ENCODE assay signal across 8 mouse cellular contexts in the genomic region with DNA sequence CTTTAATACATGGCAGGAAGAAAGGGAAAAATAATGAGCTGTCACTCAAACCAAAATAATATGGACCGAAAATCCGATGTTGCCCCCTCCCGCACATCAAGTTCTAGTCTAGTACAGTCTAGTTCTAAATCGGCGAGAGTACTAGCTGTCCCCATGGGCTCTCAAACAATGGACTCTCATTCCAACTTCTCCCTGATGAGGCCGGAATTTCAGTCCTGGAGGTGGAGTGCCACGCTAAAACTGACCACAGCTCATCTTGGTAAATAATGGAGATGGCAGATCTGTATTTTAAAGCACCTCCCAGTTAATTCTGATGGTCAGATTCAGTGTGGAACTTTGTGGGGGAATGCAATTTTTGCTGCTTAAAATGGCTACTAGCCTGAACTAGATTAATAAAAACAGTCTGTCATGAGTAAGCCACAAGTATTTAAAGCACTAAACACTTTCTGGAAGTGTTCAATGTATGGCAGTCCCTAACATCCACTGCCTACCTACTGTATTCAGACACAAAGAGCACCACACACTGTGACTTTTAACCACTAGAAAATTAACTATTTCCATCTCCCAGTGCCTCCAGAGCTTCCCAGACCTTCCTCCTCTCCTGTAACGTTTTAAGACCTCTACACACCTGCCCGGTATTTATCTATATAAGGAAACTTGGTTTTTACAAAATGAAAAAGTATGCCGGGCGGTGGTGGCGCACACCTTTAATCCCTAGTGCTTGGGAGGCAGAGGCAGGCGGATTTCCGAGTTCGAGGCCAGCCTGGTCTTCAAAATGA. TPM values are rescaled to one million over a fixed set of nuclear protein-coding genes. Genes with fewer than 3 reads are reported as not detected.
DNase-seq lines count a peak whose midpoint lies in the region; ATAC-seq and TF ChIP-seq lines count a peak whose summit lies in the region.

No protein-coding gene starts in this region.

- intact Hi-C loops in left cerebral cortex, postnatal 36 days (cut with DNase I): loop anchor here (5.0 kb wide), 1 partner anchor 73 kb away; the partner anchor contains the start of gene Rpl7l1

- H3K9me3 ChIP-seq in ES-Bruce4 (replicated peaks; ENCODE audit: control insufficient read depth, insufficient read depth, low read length, poor library complexity, severe bottlenecking): no peaks in the 10 kb centered on the region
- H3K9me3 ChIP-seq in forebrain, postnatal 0 days (ENCODE audit: low read length): no peaks in the 10 kb centered on the region
- no peaks in the 10 kb centered on the region for H3K9me3 ChIP-seq in limb, embryonic 10.5 days (replicated peaks)

- H3K4me3 ChIP-seq in ES-Bruce4 (ENCODE audit: low read depth, low read length) (peak overlapping the region; percentile 69), myocyte (peak overlapping the region; percentile 85)
- peak overlapping the region; percentile 96 for H3K4me3 ChIP-seq in forebrain, postnatal 0 days (ENCODE audit: low read depth, low read length)
- peak overlapping the region; percentile 97 for H3K4me3 ChIP-seq in limb, embryonic 10.5 days

- H3K9ac ChIP-seq in ES-Bruce4 (ENCODE audit: low read depth, poor library complexity, severe bottlenecking): peak overlapping the region; percentile 98
- peak overlapping the region; percentile 100 for H3K9ac ChIP-seq in forebrain, postnatal 0 days

- H3K27ac ChIP-seq in ES-Bruce4 (ENCODE audit: insufficient read depth, low read length): peak overlapping the region; percentile 82
- H3K27ac ChIP-seq in forebrain, postnatal 0 days (ENCODE audit: low read depth, low read length): peak overlapping the region; percentile 100
- H3K27ac ChIP-seq in limb, embryonic 10.5 days: peak overlapping the region; percentile 100

- no peak for TF ChIP-seq EP300 in ES-Bruce4 (IDR thresholded peaks at IDR 0.05; ENCODE audit: insufficient read depth, low read depth, low read length)

- no peaks in the 10 kb centered on the region for H3K36me3 ChIP-seq in ES-Bruce4 (ENCODE audit: control insufficient read depth, insufficient read depth, low read length, poor library complexity, severe bottlenecking)
- H3K36me3 ChIP-seq in forebrain, postnatal 0 days (ENCODE audit: insufficient read depth): no peaks in the 10 kb centered on the region
- H3K36me3 ChIP-seq in limb, embryonic 10.5 days: peaks cover 5% of the 10 kb centered on the region
- no peaks in the 10 kb centered on the region for H3K36me3 ChIP-seq in myocyte (ENCODE audit: control insufficient read depth, insufficient read depth)

- 50% methylated on average over 15 of the region's 15 CpGs for WGBS in forebrain, postnatal 0 days
- 83% methylated on average over 15 of the region's 15 CpGs for whole genome bisulfite sequencing in limb, embryonic 10.5 days

- TF ChIP-seq POLR2A in ES-Bruce4 (IDR thresholded peaks at IDR 0.05; ENCODE audit: insufficient read depth, low read length): no peak
- TF ChIP-seq POLR2A in myocyte (IDR thresholded peaks at IDR 0.05; ENCODE audit: insufficient read length, low read depth): no peak

- DNase-seq in cerebellum, adult 11-12 months: peak; percentile 50
- no peak for DNase-seq in forebrain, postnatal 0 days
- no peak for DNase-seq in limb, embryonic 10.5 days (ENCODE audit: low spot score)
- no peak for DNase-seq in left cerebral cortex, postnatal 36 days (ENCODE audit: low spot score in 2 of 2)
- no peak for DNase-seq in frontal cortex, postnatal 10 days (ENCODE audit: low spot score in 2 of 2)

- H3K4me2 ChIP-seq in forebrain, postnatal 0 days (ENCODE audit: low read depth): peak overlapping the region; percentile 59
- peak overlapping the region; percentile 77 for H3K4me2 ChIP-seq in myocyte (ENCODE audit: low read depth)

- no peak for ATAC-seq in cerebellum, adult (ENCODE audit: insufficient number of reproducible peaks, low FRiP score, low TSS enrichment)
- ATAC-seq in forebrain, postnatal 0 days: no peak

- peaks cover 32% of the 10 kb centered on the region for H3K79me2 ChIP-seq in myocyte (ENCODE audit: control insufficient read depth, insufficient read depth)

- peaks cover 1% of the 10 kb centered on the region for H3K4me1 ChIP-seq in ES-Bruce4 (ENCODE audit: control insufficient read depth, insufficient read depth, low read length)
- H3K4me1 ChIP-seq in forebrain, postnatal 0 days (ENCODE audit: insufficient read depth): peaks cover 15% of the 10 kb centered on the region
- peaks cover 44% of the 10 kb centered on the region for H3K4me1 ChIP-seq in limb, embryonic 10.5 days

- no peaks in the 10 kb centered on the region for H3K27me3 ChIP-seq in ES-Bruce4 (ENCODE audit: control insufficient read depth, insufficient read depth, low read length, poor library complexity, severe bottlenecking)
- H3K27me3 ChIP-seq in forebrain, postnatal 0 days (ENCODE audit: insufficient read depth, low read length): no peaks in the 10 kb centered on the region
- no peaks in the 10 kb centered on the region for H3K27me3 ChIP-seq in limb, embryonic 10.5 days (ENCODE audit: low read depth, poor library complexity, severe bottlenecking)
- H3K27me3 ChIP-seq in myocyte (ENCODE audit: control insufficient read depth, insufficient read depth, insufficient read length): no peaks in the 10 kb centered on the region

- H3ac ChIP-seq in myocyte (ENCODE audit: control insufficient read depth, insufficient read length): peak overlapping the region; percentile 98

- TF ChIP-seq CTCF in ES-Bruce4 (IDR thresholded peaks at IDR 0.05; ENCODE audit: low read depth, low read length): no peak
- no peak for TF ChIP-seq CTCF in forebrain, postnatal 0 days (IDR thresholded peaks at IDR 0.05; ENCODE audit: low read depth)

TF ChIP-seq in myocyte, 11 proteins besides CTCF, POLR2A, EP300 and RAD21:
- TF ChIP-seq SRF (IDR thresholded peaks at IDR 0.05; ENCODE audit: control insufficient read depth, insufficient read length, low read depth) (no peak), TCF12 (IDR thresholded peaks at IDR 0.05; ENCODE audit: insufficient read depth, poor library complexity, severe bottlenecking) (no peak)
TF ChIP-seq in myocyte: peak in this region for 0.

RNA-seq across cellular contexts. Expression of gene Bicral, which starts 2.8 kb away (rescaled TPM):
- polyA plus RNA-seq in ES-Bruce4 (2011; ENCODE audit: insufficient read depth, insufficient read length, low read depth, missing spikeins) (24.2 and 26.7 TPM in 2 replicates), myocyte (2012; fragmentation: generic; extraction: Trizol) (5.1 TPM)
- total RNA-seq in forebrain, postnatal 0 days (2014; rRNA removed): 17.4 and 36.7 TPM in 2 replicates
- polyA plus RNA-seq in forebrain, postnatal 0 days (2015; fragmentation: Nextera tagmentation; extraction: Ambion mirVana): 3.8 and 6.7 TPM in 2 replicates
- 3.6 and 4.3 TPM in 2 replicates for polyA plus RNA-seq in limb, embryonic 10.5 days (2016; fragmentation: Nextera tagmentation; extraction: Ambion mirVana)
- total RNA-seq in left cerebral cortex, postnatal 36 days (2021): 10 to 100 TPM; 52.7 to 58.5 TPM

RNA-seq across cellular contexts. Expression of gene Tbcc, which starts 35.0 kb away (rescaled TPM):
- polyA plus RNA-seq in ES-Bruce4 (2011; ENCODE audit: insufficient read depth, insufficient read length, low read depth, missing spikeins): 10.6 and 10.8 TPM in 2 replicates
- total RNA-seq in forebrain, postnatal 0 days (2014; rRNA removed): 46.2 and 63.4 TPM in 2 replicates
- 52.2 and 53.0 TPM in 2 replicates for polyA plus RNA-seq in forebrain, postnatal 0 days (2015; fragmentation: Nextera tagmentation; extraction: Ambion mirVana)
- polyA plus RNA-seq in limb, embryonic 10.5 days (2016; fragmentation: Nextera tagmentation; extraction: Ambion mirVana): 62.1 and 66.3 TPM in 2 replicates
- polyA plus RNA-seq in myocyte (2012; fragmentation: generic; extraction: Trizol): 46.1 TPM
- 10 to 100 TPM; 33.4 to 37.6 TPM for total RNA-seq in left cerebral cortex, postnatal 36 days (2021)

RNA-seq across cellular contexts. Expression of gene Prph2, which starts 54.7 kb away (rescaled TPM):
- not detected in 2 replicates for polyA plus RNA-seq in ES-Bruce4 (2011; ENCODE audit: insufficient read depth, insufficient read length, low read depth, missing spikeins)
- total RNA-seq in forebrain, postnatal 0 days (2014; rRNA removed): 0.14 TPM in 1 of 2 replicates, not detected in the other
- polyA plus RNA-seq in forebrain, postnatal 0 days (2015; fragmentation: Nextera tagmentation; extraction: Ambion mirVana): not detected in 2 replicates
- not detected in 2 replicates for polyA plus RNA-seq in limb, embryonic 10.5 days (2016; fragmentation: Nextera tagmentation; extraction: Ambion mirVana)
- polyA plus RNA-seq in myocyte (2012; fragmentation: generic; extraction: Trizol): not detected
- not detected for total RNA-seq in left cerebral cortex, postnatal 36 days (2021)
